Mouse (Mus musculus) kidney, postnatal 0 days (tissue): Measurements from ENCODE around the gene Galnt18. TPM values are rescaled to one million over a fixed set of nuclear protein-coding genes. Genes with fewer than 3 reads are reported as not detected.

Experiments
- ATAC-seq: fragments of 200-750 bp; cut with Nextera tagmentation; replicated peaks from 2 replicates; pipeline ENCODE4 v1.8.0; 2017; ENCODE audit warnings: low read depth, moderate number of reproducible peaks, moderate TSS enrichment, moderate library complexity; ENCODE audit not compliant: low FRiP score
- DNase-seq: peaks from one replicate; pipeline ENCODE4 v3.0.0-alpha.2; 2016; ENCODE audit warnings: low spot score
- H3K27ac ChIP-seq: fragments of 300-500 bp; sonication (generic); 2 replicates; pipeline ENCODE4 v1.5.1; 2014; ENCODE audit warnings: mild to moderate bottlenecking
- H3K27me3 ChIP-seq: fragments of 300-500 bp; sonication (generic); 2 replicates; pipeline ENCODE4 v1.6.1; 2014; ENCODE audit warnings: low read length, mixed read lengths; ENCODE audit not compliant: insufficient read depth
- H3K36me3 ChIP-seq: fragments of 300-500 bp; sonication (generic); 2 replicates; pipeline ENCODE4 v1.6.1; 2014; ENCODE audit warnings: low read length, mixed read lengths; ENCODE audit not compliant: insufficient read depth
- H3K4me1 ChIP-seq: fragments of 300-500 bp; sonication (generic); replicated peaks from 2 replicates; pipeline ENCODE4 v1.6.1; 2014; ENCODE audit warnings: antibody characterized with exemption, low read length, mixed read lengths; ENCODE audit not compliant: insufficient read depth
- H3K4me2 ChIP-seq: fragments of 300-500 bp; sonication (generic); 2 replicates; pipeline ENCODE4 v1.6.1; 2014; ENCODE audit warnings: mild to moderate bottlenecking, low read length, moderate library complexity, mixed read lengths
- H3K4me3 ChIP-seq: fragments of 300-500 bp; sonication (generic); replicated peaks from 2 replicates; pipeline ENCODE4 v1.5.1; 2014; ENCODE audit warnings: low read depth, low read length
- H3K9ac ChIP-seq: fragments of 300-500 bp; sonication (generic); 2 replicates; pipeline ENCODE4 v1.6.1; 2014; ENCODE audit warnings: low read depth, low read length
- H3K9me3 ChIP-seq: fragments of 300-500 bp; sonication (generic); replicated peaks from 2 replicates; pipeline ENCODE4 v1.6.1; 2016; ENCODE audit warnings: low read length, inconsistent platforms, mixed read lengths
- CTCF ChIP-seq: IDR thresholded peaks from 2 replicates; pipeline ENCODE4 v1.5.1; 2016; ENCODE audit warnings: antibody characterized with exemption, low read depth, mild to moderate bottlenecking, moderate library complexity
- WGBS: fragments of 180-500 bp; shearing (Covaris S2); extraction: QIAGEN DNeasy Blood & Tissue Kit; methylation state at CpG from one replicate; pipeline ENCODE4 v1.1.7; 2014; 5-methylcytosine and 5-hydroxymethylcytosine counted together
- polyA plus RNA-seq: library from polyadenylated mRNA; unstranded; fragments of >200 nt; fragmentation: Nextera tagmentation; extraction: Ambion mirVana; gene quantifications from 2 replicates; pipeline ENCODE4 v1.2.1, GENCODE M21; 2015

Galnt18 gene
- polyA plus RNA-seq, 1 experiment from 2014 or later = 52.1 TPM

DNA sequence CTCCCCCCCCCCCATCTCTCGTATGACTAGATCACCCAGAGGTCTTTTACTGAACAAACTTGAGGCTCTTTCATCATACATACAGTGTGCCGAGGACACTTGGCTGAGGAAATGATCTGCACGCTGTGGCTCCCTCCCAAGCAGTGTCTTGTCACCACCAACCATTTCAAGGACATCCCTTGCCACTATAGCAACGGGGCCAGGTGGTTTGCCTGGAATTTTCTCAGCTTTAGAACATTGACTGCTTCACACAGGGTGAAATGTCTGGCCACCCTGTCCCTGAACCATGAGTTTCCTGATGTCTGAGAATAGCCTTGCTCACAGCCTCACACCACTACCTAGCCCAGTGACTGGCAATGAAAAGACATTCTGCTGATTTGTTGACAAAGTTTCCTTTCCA is 176.6 kb downstream of the Galnt18 start:
- ATAC-seq = no peak
- no peak overlapping the region for H3K27ac ChIP-seq
- H3K4me3 ChIP-seq = no peak overlapping the region
- TF ChIP-seq CTCF = no peak
- H3K27me3 ChIP-seq = no peaks in the 10 kb centered on the region
- WGBS = 74% methylated on average over 4 of the region's 4 CpGs
- no peaks in the 10 kb centered on the region for H3K4me1 ChIP-seq
- H3K4me2 ChIP-seq = no peak overlapping the region
- no peaks in the 10 kb centered on the region for H3K36me3 ChIP-seq
- DNase-seq = no peak
- H3K9me3 ChIP-seq = no peaks in the 10 kb centered on the region
- H3K9ac ChIP-seq = no peak overlapping the region

DNA sequence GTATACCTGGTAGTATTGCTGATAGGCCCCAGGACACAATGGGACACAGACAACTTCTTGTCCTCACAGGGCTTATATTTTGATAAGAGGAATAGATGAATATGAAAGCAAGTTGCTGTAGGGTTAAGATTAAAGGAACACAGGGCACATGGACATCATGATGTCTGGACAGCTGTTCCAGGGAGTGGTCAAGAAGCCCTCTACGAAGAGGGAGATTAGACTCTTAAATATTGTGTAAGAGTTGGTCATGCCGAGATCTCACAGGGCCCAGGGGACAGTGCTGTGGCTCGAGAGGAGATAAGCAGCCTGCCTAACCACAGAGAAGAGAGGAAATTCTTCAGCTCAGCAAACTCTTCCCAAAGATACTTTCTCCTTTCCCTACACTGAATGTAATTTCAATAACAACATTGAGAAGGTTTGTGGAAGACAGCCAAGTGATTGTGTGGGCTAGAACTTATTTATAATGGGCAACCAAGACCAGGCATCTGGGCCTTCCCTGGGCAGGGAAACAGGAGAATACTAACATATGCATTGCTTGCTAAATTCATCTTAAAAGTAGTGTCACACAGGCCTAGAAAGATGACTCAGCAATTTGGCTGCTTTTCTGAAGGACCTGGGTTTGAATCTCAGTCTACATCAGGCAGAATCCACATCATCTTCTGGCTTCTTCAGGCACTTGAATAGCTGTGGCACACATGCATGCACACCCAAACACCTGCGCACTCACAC is 178.3 kb downstream of the Galnt18 start:
- no peak overlapping the region for H3K9ac ChIP-seq
- H3K27me3 ChIP-seq = no peaks in the 10 kb centered on the region
- H3K36me3 ChIP-seq = no peaks in the 10 kb centered on the region
- H3K4me1 ChIP-seq = no peaks in the 10 kb centered on the region
- no peak overlapping the region for H3K4me3 ChIP-seq
- DNase-seq (no peak), ATAC-seq (no peak)
- H3K9me3 ChIP-seq = no peaks in the 10 kb centered on the region
- WGBS = 80% methylated on average over 4 of the region's 4 CpGs
- H3K27ac ChIP-seq = no peak overlapping the region
- H3K4me2 ChIP-seq = no peak overlapping the region
- no peak for TF ChIP-seq CTCF

DNA sequence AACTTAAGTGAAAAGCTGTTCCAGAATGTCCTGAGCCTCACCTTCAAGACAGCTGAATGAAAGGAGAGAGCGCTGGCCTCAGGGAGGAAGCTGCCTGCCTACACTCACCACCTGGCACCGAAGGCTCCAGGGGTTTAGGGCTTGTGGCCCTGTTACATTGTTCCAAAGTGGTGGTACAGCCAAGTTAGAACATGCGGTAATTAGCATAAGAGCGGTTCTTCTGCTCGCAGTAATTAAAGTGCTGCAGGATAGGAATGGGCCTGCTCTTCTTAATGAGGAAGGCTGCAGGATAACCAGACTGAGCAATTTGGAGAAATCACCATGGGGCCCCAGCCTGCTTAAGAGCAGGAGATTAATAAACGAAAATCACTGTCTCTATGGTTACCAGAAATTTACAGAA is 179.0 kb downstream of the Galnt18 start:
- 74% methylated on average over 6 of the region's 6 CpGs for whole genome bisulfite sequencing

DNA sequence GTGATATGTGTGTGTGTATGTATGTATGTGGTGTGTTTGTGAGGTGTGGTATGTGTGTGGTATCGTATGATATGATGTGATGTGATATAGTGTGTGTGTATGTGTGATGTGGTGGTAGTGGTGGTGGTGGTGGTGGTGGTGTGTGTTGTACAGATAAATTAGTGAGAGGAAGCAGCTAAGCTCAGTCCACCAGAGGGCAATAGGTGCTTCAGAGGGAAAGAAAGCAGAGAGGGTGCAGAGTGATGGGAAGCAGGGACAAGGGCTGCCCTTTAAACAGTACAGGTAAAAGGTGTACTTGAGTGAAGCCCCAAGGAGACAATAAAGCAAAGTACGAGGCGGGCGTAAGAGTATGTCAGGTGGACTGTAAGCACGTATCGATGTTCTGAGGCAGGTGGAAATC is 186.1 kb downstream of the Galnt18 start:
- Histone ChIP-seq H3K27ac (no peak overlapping the region), H3K9me3 (no peaks in the 10 kb centered on the region), H3K27me3 (no peaks in the 10 kb centered on the region), H3K4me1 (no peaks in the 10 kb centered on the region), H3K9ac (no peak overlapping the region), H3K4me2 (no peak overlapping the region), H3K4me3 (no peak overlapping the region), H3K36me3 (no peaks in the 10 kb centered on the region)
- DNase-seq (no peak), ATAC-seq (no peak)
- TF ChIP-seq CTCF = peak; percentile 36; the same call in 1 of the 2 replicates
- 92% methylated on average over 6 of the region's 6 CpGs for WGBS

More for the DNA sequence above, 179.0 kb downstream of the Galnt18 start:
- no peak for ATAC-seq
- no peak for TF ChIP-seq CTCF
- no peak for DNase-seq
- H3K4me1 ChIP-seq = no peaks in the 10 kb centered on the region
- no peak overlapping the region for H3K9ac ChIP-seq
- no peak overlapping the region for H3K4me3 ChIP-seq
- H3K9me3 ChIP-seq = no peaks in the 10 kb centered on the region
- no peak overlapping the region for H3K4me2 ChIP-seq
- no peaks in the 10 kb centered on the region for H3K27me3 ChIP-seq
- no peak overlapping the region for H3K27ac ChIP-seq
- no peaks in the 10 kb centered on the region for H3K36me3 ChIP-seq

DNA sequence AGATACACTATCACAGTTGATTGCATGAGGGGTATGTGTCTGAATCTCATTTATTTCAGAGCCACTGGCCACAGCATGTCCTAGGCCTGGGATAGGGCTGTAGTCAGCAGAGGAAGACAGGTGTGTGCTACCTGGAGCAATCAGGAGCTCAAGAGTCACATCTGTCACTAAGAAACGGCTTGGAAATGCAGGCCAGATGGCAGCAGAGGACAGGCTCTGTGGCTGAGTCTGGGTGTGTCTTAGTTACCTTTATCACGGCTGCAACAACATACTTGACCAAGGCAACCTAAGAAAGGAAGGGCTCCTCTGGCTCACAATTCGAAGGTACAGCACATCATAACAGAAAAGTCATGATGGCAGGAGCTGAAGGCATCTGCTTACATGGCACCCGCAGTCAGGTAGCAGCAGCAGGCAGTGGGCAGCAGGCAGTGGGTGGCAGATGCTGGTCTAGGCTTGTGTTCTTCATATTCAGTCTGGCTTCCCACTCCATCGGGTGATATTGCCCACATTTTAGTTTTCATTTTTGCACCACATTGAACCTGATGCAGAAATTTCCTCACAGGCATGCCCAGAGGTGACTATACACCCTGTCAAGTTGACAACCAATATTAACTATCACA is 190.2 kb downstream of the Galnt18 start:
- Histone ChIP-seq H3K4me1 (no peaks in the 10 kb centered on the region), H3K36me3 (no peaks in the 10 kb centered on the region), H3K4me3 (no peak overlapping the region), H3K27me3 (no peaks in the 10 kb centered on the region), H3K9ac (no peak overlapping the region), H3K9me3 (no peaks in the 10 kb centered on the region), H3K27ac (no peak overlapping the region), H3K4me2 (no peak overlapping the region)
- TF ChIP-seq CTCF = peak; percentile 21; the same call in 1 of the 2 replicates
- ATAC-seq (no peak), DNase-seq (no peak)
- 81% methylated on average over 5 of the region's 5 CpGs for WGBS

DNA sequence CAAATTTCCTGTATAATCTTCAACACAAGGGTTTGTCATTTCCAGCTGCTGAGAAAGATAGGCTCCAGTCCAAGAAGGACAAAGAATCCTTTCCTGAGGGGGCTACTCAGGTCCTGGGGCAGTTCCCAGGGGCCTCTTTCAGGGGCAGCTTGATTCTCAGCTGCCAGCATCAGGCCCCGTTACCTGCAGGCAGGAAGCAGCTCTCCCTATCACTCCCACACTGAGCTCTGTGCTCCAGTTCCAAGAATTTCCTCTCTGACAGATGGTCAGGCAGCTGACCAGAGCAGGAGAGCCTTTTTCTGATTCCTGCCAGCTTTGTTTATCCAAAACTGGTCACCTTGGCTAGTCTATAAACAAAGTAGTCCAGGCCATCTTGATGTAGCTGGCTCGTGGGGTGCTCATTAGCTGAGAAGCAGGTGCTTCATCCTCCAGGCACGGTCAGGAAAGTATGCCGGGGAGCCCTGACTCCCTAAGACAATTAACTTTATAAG is 191.4 kb downstream of the Galnt18 start:
- no peaks in the 10 kb centered on the region; the same call in 1 of the 2 replicates for H3K36me3 ChIP-seq
- WGBS = 27% methylated on average over 4 of the region's 4 CpGs
- H3K4me3 ChIP-seq = no peak overlapping the region
- ATAC-seq (no peak), DNase-seq (peak; percentile 44)
- no peaks in the 10 kb centered on the region for H3K4me1 ChIP-seq
- H3K27ac ChIP-seq = no peak overlapping the region
- H3K9me3 ChIP-seq = no peaks in the 10 kb centered on the region
- no peak overlapping the region for H3K9ac ChIP-seq
- no peaks in the 10 kb centered on the region for H3K27me3 ChIP-seq
- no peak for TF ChIP-seq CTCF
- H3K4me2 ChIP-seq = no peak overlapping the region
